Mouse (Mus musculus) urinary bladder, postnatal 36 days (tissue): Measurements from ENCODE around the gene 2610528A11Rik.

Experiments
- DNase-seq, 2 experiments: peaks; one replicate each; pipeline ENCODE4 v3.0.0; 2022; ENCODE audit warnings: low spot score in 2 of 2, mixed read lengths in 1 of 2

The 2610528A11Rik gene

GRCm38 (mm10) chr14:37094436-37094835 is 19.4 kb downstream of the 2610528A11Rik start:
- no peak for DNase-seq

GRCm38 (mm10) chr14:37083755-37084154 is 30.1 kb downstream of the 2610528A11Rik start:
- no peak for DNase-seq

DNA sequence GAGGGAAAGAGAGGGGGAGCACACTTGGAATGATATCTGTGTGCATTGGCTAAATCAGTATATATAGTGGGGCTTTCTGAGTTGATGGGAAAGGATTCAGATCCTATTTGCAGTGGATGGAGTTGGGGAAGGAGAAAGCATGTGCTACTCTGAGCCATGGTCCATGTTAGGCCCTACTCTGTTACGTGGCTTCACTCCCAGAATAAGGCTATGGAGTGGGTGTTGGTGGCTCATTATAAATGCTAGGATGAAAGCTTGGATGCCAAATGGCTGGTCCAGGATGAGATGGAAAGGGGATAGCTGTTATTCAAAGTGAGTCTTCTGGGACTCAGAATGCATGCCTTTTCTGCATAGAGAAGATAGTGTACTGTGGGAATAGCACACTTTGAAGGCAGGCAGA is 33.1 kb downstream of the 2610528A11Rik start:
- no peak for DNase-seq

DNA sequence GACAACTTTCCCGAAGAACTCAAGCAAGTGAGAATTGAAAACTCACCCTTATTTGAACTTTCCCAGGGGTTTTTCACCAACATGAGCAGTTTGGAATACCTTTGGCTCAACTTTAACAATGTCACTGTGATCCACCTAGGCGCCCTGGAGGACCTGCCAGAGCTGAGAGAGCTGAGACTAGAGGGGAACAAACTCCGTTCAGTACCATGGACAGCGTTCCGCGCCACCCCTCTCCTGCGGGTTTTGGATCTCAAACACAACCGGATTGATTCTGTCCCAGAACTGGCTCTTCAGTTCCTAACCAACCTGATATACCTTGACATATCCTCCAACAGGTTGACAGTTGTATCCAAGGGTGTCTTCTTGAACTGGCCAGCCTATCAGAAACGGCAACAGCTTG is 45.3 kb downstream of the 2610528A11Rik start:
- DNase-seq = peak; percentile 10 to 54

- DNase-seq = no peak
Measured at GRCm38 (mm10) chr14:37067629-37068028, 46.2 kb downstream of the 2610528A11Rik start, which contains the start of gene Lrit2. Gene Lrit2, plus strand, starts transcription at chr14:37067929.

DNA sequence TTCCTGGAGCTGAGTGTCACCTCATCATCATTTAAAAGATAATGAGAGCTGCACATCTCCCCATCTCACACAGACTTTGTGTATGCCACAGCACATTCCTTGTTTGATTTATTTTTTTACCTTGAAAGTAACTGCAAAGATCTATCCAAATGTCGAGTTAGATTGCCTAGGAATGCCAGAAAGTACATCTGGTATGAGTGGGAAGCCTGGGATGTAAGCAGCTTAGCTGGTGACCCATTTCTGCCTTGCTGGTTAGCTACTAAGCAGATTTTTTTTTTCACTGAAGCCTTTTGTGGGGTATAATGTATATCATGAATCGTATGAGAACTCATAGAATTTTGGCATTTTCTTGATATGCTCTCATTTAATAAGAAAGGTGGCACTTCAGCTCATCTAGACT is 47.2 kb downstream of the 2610528A11Rik start:
- DNase-seq = no peak

GRCm38 (mm10) chr14:37064849-37065248 is 49.0 kb downstream of the 2610528A11Rik start:
- DNase-seq = no peak
